Mouse (Mus musculus) heart, embryonic 16.5 days (tissue): ENCODE measurements around the gene Fmc1. TPM values are rescaled to one million over a fixed set of nuclear protein-coding genes. Genes with fewer than 3 reads are reported as not detected.

Source experiments
- microRNA-seq: library from miRNA; unstranded; fragments of <30 nt; microRNA quantifications from one replicate; pipeline ENCODE4, GENCODE M21; 2017
- polyA plus RNA-seq: library from polyadenylated mRNA; unstranded; fragments of >200 nt; fragmentation: Nextera tagmentation; extraction: Ambion mirVana; gene quantifications from 2 replicates; pipeline ENCODE4 v1.2.1, GENCODE M21; 2015

The Fmc1 gene
- polyA plus RNA-seq, 1 experiment from 2014 or later, result 276 TPM

Small RNAs within 50 kb of the gene (microRNA-seq; reads per million reads assigned to microRNA genes)
- gene Mir7670, result 0.59 reads per million

Other genes with a start within 250 kb of the Fmc1 start
- gene Zc3hav1l, start 234.2 kb upstream of the Fmc1 start, polyA plus RNA-seq, result 5.2 TPM in 2 replicates
- 8.9 and 12.4 TPM in 2 replicates for gene Zc3hav1, start 178.9 kb upstream of the Fmc1 start, polyA plus RNA-seq
- gene Ttc26, start 152.0 kb upstream of the Fmc1 start, polyA plus RNA-seq, result 2.6 and 2.8 TPM in 2 replicates
- 8.3 and 8.9 TPM in 2 replicates for gene Ubn2, start 99.6 kb upstream of the Fmc1 start, polyA plus RNA-seq
- 28.3 and 31.9 TPM in 2 replicates for gene Luc7l2, start 17.8 kb downstream of the Fmc1 start, polyA plus RNA-seq
- 0.10 and 0.13 TPM in 2 replicates for gene Klrg2, start 103.7 kb downstream of the Fmc1 start, polyA plus RNA-seq
- gene Clec2l, start 129.6 kb downstream of the Fmc1 start, polyA plus RNA-seq, result 0.71 and 0.87 TPM in 2 replicates